15 mouse cellular contexts compared by ENCODE assay signal in the genomic region with DNA sequence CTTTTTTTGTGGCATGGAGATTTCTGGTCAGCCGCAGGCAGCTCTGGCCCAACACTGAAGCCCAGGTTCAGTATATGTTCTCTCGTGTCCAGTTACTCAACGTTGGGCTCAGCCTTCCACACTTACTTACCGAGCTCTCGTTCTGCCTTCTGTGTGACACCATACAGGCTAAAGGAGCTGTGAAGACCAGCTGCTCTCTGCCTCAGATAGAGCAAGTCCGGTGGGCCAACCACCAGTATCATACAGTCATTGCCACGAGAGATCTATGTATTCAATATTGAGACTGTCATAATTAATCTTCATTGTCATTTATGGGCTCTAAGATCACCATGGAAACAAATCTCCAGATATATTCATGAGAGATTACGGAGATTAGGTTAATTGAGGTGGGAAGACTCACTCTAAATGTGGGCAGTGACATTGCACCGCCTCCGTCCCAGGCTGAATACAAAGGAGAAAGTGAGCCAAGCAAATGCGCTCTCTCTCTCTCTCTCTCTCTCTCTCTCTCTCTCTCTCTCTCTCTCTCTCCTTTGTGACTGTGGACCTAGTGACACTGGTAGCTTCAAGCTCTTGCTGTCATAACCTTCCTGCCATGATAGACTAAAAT.
A peak's percentile ranks its signal among the peaks of the same experiment; 100 is the strongest.
DNase-seq lines count a peak whose midpoint lies in the region; ATAC-seq lines count a peak whose summit lies in the region.
"Had no signal": no experiment of that assay in that cellular context is flagged by ENCODE, and none has a peak within 500 bp of the region (broad histone marks: within the 10 kb centered on the region; RNA-seq: fewer than 3 reads in every experiment).

No protein-coding gene starts in this region.

- H3K9me3 ChIP-seq in forebrain, embryonic 11.5 days (ENCODE audit: control insufficient read depth, low read length): no peaks in the 10 kb centered on the region
- no peaks in the 10 kb centered on the region for H3K9me3 ChIP-seq in forebrain, embryonic 15.5 days
- H3K9me3 ChIP-seq in hindbrain, embryonic 10.5 days: no peaks in the 10 kb centered on the region
- H3K9me3 ChIP-seq in midbrain, embryonic 11.5 days (ENCODE audit: control insufficient read depth, low read length): no peaks in the 10 kb centered on the region
- no peaks in the 10 kb centered on the region for H3K9me3 ChIP-seq in neural tube, embryonic 15.5 days (replicated peaks)

- no peak overlapping the region for H3K4me2 ChIP-seq in forebrain, embryonic 11.5 days (ENCODE audit: low read depth, low read length, severe bottlenecking)
- H3K4me2 ChIP-seq in forebrain, embryonic 15.5 days (replicated peaks): no peak overlapping the region
- no peak overlapping the region for H3K4me2 ChIP-seq in midbrain, embryonic 11.5 days
- no peak overlapping the region for H3K4me2 ChIP-seq in neural tube, embryonic 15.5 days

- H3K4me3 ChIP-seq in forebrain, embryonic 11.5 days (ENCODE audit: low read depth, low read length): no peak overlapping the region
- no peak overlapping the region for H3K4me3 ChIP-seq in forebrain, embryonic 15.5 days
- no peak overlapping the region for H3K4me3 ChIP-seq in hindbrain, embryonic 10.5 days
- H3K4me3 ChIP-seq in midbrain, embryonic 11.5 days (ENCODE audit: low read depth, low read length): no peak overlapping the region
- H3K4me3 ChIP-seq in neural tube, embryonic 15.5 days (replicated peaks): no peak overlapping the region

- no peak overlapping the region for H3K9ac ChIP-seq in forebrain, embryonic 11.5 days (ENCODE audit: low read length)
- H3K9ac ChIP-seq in forebrain, embryonic 15.5 days (replicated peaks): no peak overlapping the region
- no peak overlapping the region for H3K9ac ChIP-seq in midbrain, embryonic 11.5 days (ENCODE audit: low read length)
- H3K9ac ChIP-seq in neural tube, embryonic 15.5 days (replicated peaks): no peak overlapping the region

- H3K36me3 ChIP-seq in forebrain, embryonic 11.5 days (ENCODE audit: control insufficient read depth, insufficient read depth, low read length): no peaks in the 10 kb centered on the region
- no peaks in the 10 kb centered on the region for H3K36me3 ChIP-seq in forebrain, embryonic 15.5 days
- no peaks in the 10 kb centered on the region for H3K36me3 ChIP-seq in hindbrain, embryonic 10.5 days
- no peaks in the 10 kb centered on the region for H3K36me3 ChIP-seq in midbrain, embryonic 11.5 days (ENCODE audit: control insufficient read depth, insufficient read depth, low read length)
- no peaks in the 10 kb centered on the region for H3K36me3 ChIP-seq in neural tube, embryonic 15.5 days

- H3K27me3 ChIP-seq in forebrain, embryonic 11.5 days (ENCODE audit: control insufficient read depth, insufficient read depth, low read length): no peaks in the 10 kb centered on the region
- H3K27me3 ChIP-seq in forebrain, embryonic 15.5 days: no peaks in the 10 kb centered on the region
- no peaks in the 10 kb centered on the region for H3K27me3 ChIP-seq in hindbrain, embryonic 10.5 days (ENCODE audit: insufficient read depth, poor library complexity, severe bottlenecking)
- H3K27me3 ChIP-seq in midbrain, embryonic 11.5 days (ENCODE audit: control insufficient read depth, insufficient read depth, low read length): no peaks in the 10 kb centered on the region; the same call in 1 of the 2 replicates
- no peaks in the 10 kb centered on the region for H3K27me3 ChIP-seq in neural tube, embryonic 15.5 days (replicated peaks)

- ATAC-seq in forebrain, embryonic 11.5 days (replicated peaks; ENCODE audit: low FRiP score): peak; percentile 63
- no peak for ATAC-seq in forebrain, embryonic 15.5 days (replicated peaks)
- ATAC-seq in midbrain, embryonic 11.5 days (ENCODE audit: low FRiP score): peak; percentile 64
- ATAC-seq in neural tube, embryonic 15.5 days (ENCODE audit: low FRiP score): 0 out of 2 replicates have a peak, but pooled peaks have one; percentile 47
- ATAC-seq: intestine, postnatal 0 days had no signal

- H3K27ac ChIP-seq in forebrain, embryonic 11.5 days (ENCODE audit: low read depth, low read length): no peak overlapping the region
- no peak overlapping the region for H3K27ac ChIP-seq in forebrain, embryonic 15.5 days (replicated peaks)
- H3K27ac ChIP-seq in hindbrain, embryonic 10.5 days: peak overlapping the region; percentile 5; the same call in 1 of the 2 replicates
- no peak overlapping the region for H3K27ac ChIP-seq in midbrain, embryonic 11.5 days (ENCODE audit: low read depth, low read length)
- H3K27ac ChIP-seq in neural tube, embryonic 15.5 days (replicated peaks): peak overlapping the region; percentile 25
- H3K27ac ChIP-seq: macrophage had no signal

- WGBS in forebrain, embryonic 11.5 days: 30% methylated on average over 11 of the region's 11 CpGs
- 17% methylated on average over 11 of the region's 11 CpGs for WGBS in forebrain, embryonic 15.5 days
- 60% methylated on average over 11 of the region's 11 CpGs for WGBS in hindbrain, embryonic 10.5 days
- 36% methylated on average over 11 of the region's 11 CpGs for WGBS in midbrain, embryonic 11.5 days
- 43% methylated on average over 11 of the region's 11 CpGs for WGBS in neural tube, embryonic 15.5 days

- no peaks in the 10 kb centered on the region; the same call in 1 of the 2 replicates for H3K4me1 ChIP-seq in forebrain, embryonic 11.5 days (replicated peaks; ENCODE audit: control insufficient read depth, insufficient read depth, low read length)
- peaks cover 20% of the 10 kb centered on the region for H3K4me1 ChIP-seq in forebrain, embryonic 15.5 days
- 0 out of 2 replicates have a peak, but pooled peaks cover 5% of the 10 kb centered on the region for H3K4me1 ChIP-seq in hindbrain, embryonic 10.5 days (replicated peaks)
- no peaks in the 10 kb centered on the region for H3K4me1 ChIP-seq in midbrain, embryonic 11.5 days (ENCODE audit: control insufficient read depth, insufficient read depth, low read length)
- peaks cover 32% of the 10 kb centered on the region for H3K4me1 ChIP-seq in neural tube, embryonic 15.5 days

- DNase-seq in forebrain, embryonic 11.5 days (ENCODE audit: low spot score): no peak
- no peak for DNase-seq in hindbrain, embryonic 10.5 days (ENCODE audit: low spot score)
- peak; percentile 81 for DNase-seq in midbrain, embryonic 11.5 days (ENCODE audit: low spot score, missing footprints)
- DNase-seq in cerebellum, adult 11-12 months: no peak
- DNase-seq in urinary bladder, postnatal 25 days (ENCODE audit: low spot score): no peak
- DNase-seq in natural killer cell, adult 2 months (ENCODE audit: low spot score in 2 of 2): no peak
- DNase-seq: adrenal gland, postnatal 36 days; heart, postnatal 14 days; lung, adult 2 months; right cerebral cortex, postnatal 4 days; thymus, adult 18-20 months had no signal

Comparison
In these comparisons a context has a peak if more than half of its experiments do, and no peak if none do; other contexts are left out.
1. H3K27ac ChIP-seq: peak in hindbrain, embryonic 10.5 days (single experiment) and neural tube, embryonic 15.5 days (single experiment); none in forebrain, embryonic 11.5 days (single experiment), forebrain, embryonic 15.5 days (single experiment) and midbrain, embryonic 11.5 days (single experiment).